Mouse (Mus musculus): ENCODE data around the gene Vmn1r79. TPM values are rescaled to one million over a fixed set of nuclear protein-coding genes. Genes with fewer than 3 reads are reported as not detected.
"Not testable (repeated sequence)": the region's sequence is repeated elsewhere in the genome, so short reads cannot be mapped to it uniquely, and the experiment has no call there.

The Vmn1r79 gene
- polyA plus RNA-seq (2014; fragmentation: Nextera tagmentation; extraction: Ambion mirVana) = not detected in 2 replicates

DNA sequence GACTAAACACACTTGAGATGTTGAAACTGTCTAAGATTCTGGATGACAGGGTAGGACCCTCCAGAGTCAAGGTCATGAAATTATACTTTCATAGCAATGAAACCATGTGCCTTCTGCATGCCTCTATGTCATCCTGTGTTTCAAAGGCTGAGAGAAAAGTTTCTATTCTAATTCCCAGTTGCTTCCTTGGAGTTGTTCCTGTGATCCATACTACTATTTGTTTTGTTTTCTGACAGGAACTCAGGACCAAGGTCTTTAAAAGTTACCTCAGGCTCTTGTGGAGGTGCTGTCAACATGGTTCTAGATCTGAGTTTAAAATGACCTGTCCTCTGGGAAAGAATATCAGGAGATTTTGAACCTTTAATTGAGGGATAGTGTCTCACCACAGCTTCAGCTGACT, at the start of gene Vmn1r79:
Gene Vmn1r79, plus strand, starts transcription at position 301 of the 400 bp plus-strand sequence.
- not testable (repeated sequence) for H3K4me2 ChIP-seq (replicated peaks; ENCODE audit: low read depth, low read length); H3K36me3 ChIP-seq (ENCODE audit: control insufficient read depth, insufficient read depth, low read length); H3K27me3 ChIP-seq (ENCODE audit: control insufficient read depth, insufficient read depth, low read length)

GRCm38 (mm10) chr7:12149957-12150356, 21.1 kb upstream of the Vmn1r79 start, which contains the start of gene Vmn1r78:
Gene Vmn1r78, plus strand, starts transcription at chr7:12150257.
- H3K27ac ChIP-seq (ENCODE audit: low read length) = no peak within 1 kb of the TSS
- H3K36me3 ChIP-seq (ENCODE audit: control insufficient read depth, insufficient read depth, low read length) = no peaks in the 10 kb centered on the region
- no peak within 1 kb of the TSS for H3K4me2 ChIP-seq (replicated peaks; ENCODE audit: low read depth, low read length)
- no peaks in the 10 kb centered on the region for H3K27me3 ChIP-seq (ENCODE audit: control insufficient read depth, insufficient read depth, low read length)
- no peaks in the 10 kb centered on the region for H3K9me3 ChIP-seq (ENCODE audit: control insufficient read depth, low read depth, low read length)
- H3K9ac ChIP-seq (replicated peaks; ENCODE audit: low read depth, low read length) = no peak within 1 kb of the TSS
- ATAC-seq (ENCODE audit: insufficient number of reproducible peaks, insufficient read depth, low FRiP score, low read depth) = no peak
- H3K4me1 ChIP-seq (ENCODE audit: control insufficient read depth, insufficient read depth, low read length) = no peaks in the 10 kb centered on the region
- 61% methylated on average over 2 of the region's 2 CpGs for whole genome bisulfite sequencing
- H3K4me3 ChIP-seq (ENCODE audit: low read depth, low read length) = no peak within 1 kb of the TSS

More for the DNA sequence above, at the start of gene Vmn1r79:
- H3K9me3 ChIP-seq (ENCODE audit: control insufficient read depth, low read depth, low read length); H3K27ac ChIP-seq (ENCODE audit: low read length); H3K4me3 ChIP-seq (ENCODE audit: low read depth, low read length); H3K4me1 ChIP-seq (ENCODE audit: control insufficient read depth, insufficient read depth, low read length); H3K9ac ChIP-seq (replicated peaks; ENCODE audit: low read depth, low read length); ATAC-seq (ENCODE audit: insufficient number of reproducible peaks, insufficient read depth, low FRiP score, low read depth): not testable (repeated sequence)

- not testable (repeated sequence) for H3K27ac ChIP-seq (ENCODE audit: low read length); H3K4me3 ChIP-seq (ENCODE audit: low read depth, low read length); H3K9me3 ChIP-seq (ENCODE audit: control insufficient read depth, low read depth, low read length); H3K27me3 ChIP-seq (ENCODE audit: control insufficient read depth, insufficient read depth, low read length); H3K4me1 ChIP-seq (ENCODE audit: control insufficient read depth, insufficient read depth, low read length); H3K9ac ChIP-seq (replicated peaks; ENCODE audit: low read depth, low read length); H3K36me3 ChIP-seq (ENCODE audit: control insufficient read depth, insufficient read depth, low read length); ATAC-seq (ENCODE audit: insufficient number of reproducible peaks, insufficient read depth, low FRiP score, low read depth); H3K4me2 ChIP-seq (replicated peaks; ENCODE audit: low read depth, low read length)
- WGBS = 45% methylated on average over 1 of the region's 1 CpGs
These were observed 14.6 kb upstream of the Vmn1r79 start for GRCm38 (mm10) chr7:12156463-12156862.

DNA sequence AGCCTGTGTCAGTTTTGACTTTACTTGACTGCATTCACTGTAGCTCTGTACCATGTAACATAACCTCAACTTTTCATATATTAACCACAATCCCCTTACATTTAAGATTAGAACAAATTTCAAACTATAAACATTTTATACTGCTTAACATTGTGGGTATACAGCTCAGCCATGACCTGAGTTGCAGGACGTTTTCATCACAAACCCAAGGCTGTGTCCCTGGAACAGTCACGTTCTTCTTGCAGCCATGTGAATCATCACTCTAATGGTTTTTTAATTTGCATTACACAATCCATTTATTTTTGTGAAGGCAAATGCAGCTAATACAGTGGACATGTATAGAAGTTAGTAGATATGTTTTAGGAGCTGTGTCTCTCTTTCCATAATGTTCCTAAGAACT, 1.8 kb downstream of the Vmn1r79 start:
- not testable (repeated sequence) for H3K27me3 ChIP-seq (ENCODE audit: control insufficient read depth, insufficient read depth, low read length); H3K9ac ChIP-seq (replicated peaks; ENCODE audit: low read depth, low read length); ATAC-seq (ENCODE audit: insufficient number of reproducible peaks, insufficient read depth, low FRiP score, low read depth); H3K4me2 ChIP-seq (replicated peaks; ENCODE audit: low read depth, low read length); H3K9me3 ChIP-seq (ENCODE audit: control insufficient read depth, low read depth, low read length); H3K4me1 ChIP-seq (ENCODE audit: control insufficient read depth, insufficient read depth, low read length); H3K4me3 ChIP-seq (ENCODE audit: low read depth, low read length); H3K36me3 ChIP-seq (ENCODE audit: control insufficient read depth, insufficient read depth, low read length); H3K27ac ChIP-seq (ENCODE audit: low read length)
- 49% methylated on average over 2 of the region's 2 CpGs for WGBS

GRCm38 (mm10) chr7:12188986-12189385, 17.9 kb downstream of the Vmn1r79 start, which contains the start of gene Vmn1r80:
Gene Vmn1r80, plus strand, starts transcription at chr7:12189286.
- Histone ChIP-seq H3K9ac (replicated peaks; ENCODE audit: low read depth, low read length) (no peak within 1 kb of the TSS), H3K27ac (ENCODE audit: low read length) (no peak within 1 kb of the TSS), H3K4me1 (ENCODE audit: control insufficient read depth, insufficient read depth, low read length) (no peaks in the 10 kb centered on the region), H3K27me3 (ENCODE audit: control insufficient read depth, insufficient read depth, low read length) (no peaks in the 10 kb centered on the region), H3K9me3 (ENCODE audit: control insufficient read depth, low read depth, low read length) (no peaks in the 10 kb centered on the region), H3K4me2 (replicated peaks; ENCODE audit: low read depth, low read length) (no peak within 1 kb of the TSS), H3K4me3 (ENCODE audit: low read depth, low read length) (no peak within 1 kb of the TSS), H3K36me3 (ENCODE audit: control insufficient read depth, insufficient read depth, low read length) (no peaks in the 10 kb centered on the region)
- whole genome bisulfite sequencing = 86% methylated on average over 1 of the region's 1 CpGs
- ATAC-seq (ENCODE audit: insufficient number of reproducible peaks, insufficient read depth, low FRiP score, low read depth) = no peak

GRCm38 (mm10) chr7:12204141-12204540, 33.1 kb downstream of the Vmn1r79 start:
- Histone ChIP-seq H3K4me3 (ENCODE audit: low read depth, low read length) (no peak overlapping the region), H3K9ac (replicated peaks; ENCODE audit: low read depth, low read length) (no peak overlapping the region), H3K4me2 (replicated peaks; ENCODE audit: low read depth, low read length) (no peak overlapping the region), H3K27ac (ENCODE audit: low read length) (no peak overlapping the region), H3K4me1 (ENCODE audit: control insufficient read depth, insufficient read depth, low read length) (no peaks in the 10 kb centered on the region), H3K9me3 (ENCODE audit: control insufficient read depth, low read depth, low read length) (peaks cover 4% of the 10 kb centered on the region; the same call in 1 of the 2 replicates), H3K27me3 (ENCODE audit: control insufficient read depth, insufficient read depth, low read length) (no peaks in the 10 kb centered on the region), H3K36me3 (ENCODE audit: control insufficient read depth, insufficient read depth, low read length) (no peaks in the 10 kb centered on the region)
- ATAC-seq (ENCODE audit: insufficient number of reproducible peaks, insufficient read depth, low FRiP score, low read depth) = no peak
- 78% methylated on average over 2 of the region's 2 CpGs for WGBS

Other genes starting within 250 kb of the Vmn1r79 start
- gene Vmn1r76, start 233.1 kb upstream of the Vmn1r79 start, polyA plus RNA-seq (2014; fragmentation: Nextera tagmentation; extraction: Ambion mirVana) = not detected in 2 replicates
- gene Vmn1r77, start 134.5 kb upstream of the Vmn1r79 start, polyA plus RNA-seq (2014; fragmentation: Nextera tagmentation; extraction: Ambion mirVana) = not detected in 2 replicates
- gene Vmn1r78, start 21.0 kb upstream of the Vmn1r79 start, polyA plus RNA-seq (2014; fragmentation: Nextera tagmentation; extraction: Ambion mirVana) = not detected in 2 replicates
- not detected in 2 replicates for gene Vmn1r80, start 18.0 kb downstream of the Vmn1r79 start, polyA plus RNA-seq (2014; fragmentation: Nextera tagmentation; extraction: Ambion mirVana)
- not detected in 2 replicates for gene Vmn1r81, start 97.0 kb downstream of the Vmn1r79 start, polyA plus RNA-seq (2014; fragmentation: Nextera tagmentation; extraction: Ambion mirVana)
- gene Vmn1r82, start 129.2 kb downstream of the Vmn1r79 start, polyA plus RNA-seq (2014; fragmentation: Nextera tagmentation; extraction: Ambion mirVana) = not detected in 2 replicates
- 0.17 TPM in 1 of 2 replicates, not detected in the other for gene Vmn1r83, start 158.2 kb downstream of the Vmn1r79 start, polyA plus RNA-seq (2014; fragmentation: Nextera tagmentation; extraction: Ambion mirVana)
- gene Vmn1r84, start 198.0 kb downstream of the Vmn1r79 start, polyA plus RNA-seq (2014; fragmentation: Nextera tagmentation; extraction: Ambion mirVana) = not detected in 2 replicates